Comparison of ENCODE assay signal across 8 mouse cellular contexts in the genomic region with DNA sequence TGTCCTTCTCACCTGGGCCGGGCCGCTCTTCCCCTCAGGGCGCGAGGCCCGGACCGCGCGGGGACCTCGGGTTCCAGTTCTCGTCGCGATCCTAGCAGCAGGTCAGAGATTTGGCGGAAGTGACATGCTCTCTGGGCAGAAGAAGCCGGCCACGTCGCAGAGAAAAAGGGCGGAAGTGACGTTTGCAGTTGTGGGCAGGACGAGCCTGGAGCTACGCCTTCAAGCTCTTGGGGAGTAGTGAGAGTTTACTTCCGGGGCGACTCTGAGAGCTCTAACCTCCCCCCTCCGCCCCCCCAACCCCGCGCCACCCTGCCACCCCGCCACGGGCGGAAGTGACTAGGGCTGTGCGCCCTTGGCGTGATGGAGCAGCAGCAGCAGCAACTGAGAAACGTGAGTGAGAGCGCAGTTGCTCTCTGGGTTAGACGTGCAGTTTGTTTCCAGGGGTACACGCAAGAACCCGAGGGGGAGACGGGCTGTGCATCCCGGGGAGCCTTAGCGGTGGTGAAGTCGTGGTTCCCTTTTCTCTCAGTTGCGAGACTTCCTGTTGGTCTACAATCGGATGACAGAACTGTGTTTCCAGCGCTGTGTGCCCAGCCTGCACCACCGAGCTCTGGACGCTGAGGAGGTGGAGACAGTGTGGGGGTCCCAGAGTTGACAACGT. TPM values are rescaled to one million over a fixed set of nuclear protein-coding genes. Genes with fewer than 3 reads are reported as not detected.
DNase-seq lines count a peak whose midpoint lies in the region; ATAC-seq and TF ChIP-seq lines count a peak whose summit lies in the region.

A gene (minus strand): TSS at position 184 of the 661 bp plus-strand sequence.
A gene (plus strand): TSS at position 320 of the 661 bp plus-strand sequence.

- no peaks in the 10 kb centered on the region for H3K79me2 ChIP-seq in heart, adult 2 months (replicated peaks; ENCODE audit: control insufficient read depth, insufficient read depth, low read length)

- peak; percentile 99 for DNase-seq in 3T3-L1 (ENCODE audit: low read depth, low spot score)
- peak; percentile 67 to 90 for DNase-seq in adrenal gland, postnatal 4 days (ENCODE audit: low spot score in 2 of 2)
- DNase-seq in embryonic facial prominence, embryonic 14.5 days (ENCODE audit: low spot score) = peak; percentile 99
- DNase-seq in heart, adult 2 months = peak; percentile 96
- peak; percentile 97 to 98 for DNase-seq in kidney, adult 8-10 months
- peak; percentile 88 to 96 for DNase-seq in spleen, postnatal 10 days (ENCODE audit: low spot score in 2 of 2)

- no peaks in the 10 kb centered on the region for H3K27me3 ChIP-seq in embryonic facial prominence, embryonic 14.5 days (replicated peaks; ENCODE audit: control insufficient read depth, insufficient read depth, low read length)
- H3K27me3 ChIP-seq in heart, adult 2 months (ENCODE audit: control insufficient read depth, insufficient read depth, low read length) = no peaks in the 10 kb centered on the region
- no peaks in the 10 kb centered on the region for H3K27me3 ChIP-seq in limb, embryonic 13.5 days
- no peaks in the 10 kb centered on the region for H3K27me3 ChIP-seq in midbrain, embryonic 16.5 days (ENCODE audit: control insufficient read depth, insufficient read depth, low read depth, low read length)

- peak within 1 kb of the TSS; percentile 96 for H3K4me2 ChIP-seq in embryonic facial prominence, embryonic 14.5 days (ENCODE audit: low read depth, low read length)
- H3K4me2 ChIP-seq in limb, embryonic 13.5 days (replicated peaks) = peak within 1 kb of the TSS; percentile 94
- H3K4me2 ChIP-seq in midbrain, embryonic 16.5 days (ENCODE audit: low read length) = peak within 1 kb of the TSS; percentile 97

- H3K9me3 ChIP-seq in embryonic facial prominence, embryonic 14.5 days (ENCODE audit: control insufficient read depth, low read length) = no peaks in the 10 kb centered on the region
- H3K9me3 ChIP-seq in limb, embryonic 13.5 days = no peaks in the 10 kb centered on the region
- no peaks in the 10 kb centered on the region for H3K9me3 ChIP-seq in midbrain, embryonic 16.5 days (replicated peaks; ENCODE audit: control insufficient read depth, low read length, poor library complexity, severe bottlenecking)

- H3K4me1 ChIP-seq in embryonic facial prominence, embryonic 14.5 days (ENCODE audit: control insufficient read depth, insufficient read depth, low read length) = peaks cover 4% of the 10 kb centered on the region; the same call in 1 of the 2 replicates
- peaks cover 10% of the 10 kb centered on the region for H3K4me1 ChIP-seq in heart, adult 2 months (ENCODE audit: control insufficient read depth, insufficient read depth, low read length)
- H3K4me1 ChIP-seq in limb, embryonic 13.5 days = peaks cover 25% of the 10 kb centered on the region
- peaks cover 21% of the 10 kb centered on the region for H3K4me1 ChIP-seq in midbrain, embryonic 16.5 days (ENCODE audit: control insufficient read depth, insufficient read depth, low read length)

- peak within 1 kb of the TSS; percentile 88 for H3K27ac ChIP-seq in embryonic facial prominence, embryonic 14.5 days (replicated peaks; ENCODE audit: low read depth, low read length)
- H3K27ac ChIP-seq in heart, adult 2 months = peak within 1 kb of the TSS; percentile 91
- H3K27ac ChIP-seq in limb, embryonic 13.5 days = peak within 1 kb of the TSS; percentile 82
- peak within 1 kb of the TSS; percentile 85 for H3K27ac ChIP-seq in midbrain, embryonic 16.5 days (ENCODE audit: low read length)

- peak within 1 kb of the TSS; percentile 92 for H3K4me3 ChIP-seq in embryonic facial prominence, embryonic 14.5 days (ENCODE audit: low read depth, low read length)
- H3K4me3 ChIP-seq in heart, adult 2 months = peak within 1 kb of the TSS; percentile 68
- peak within 1 kb of the TSS; percentile 79 for H3K4me3 ChIP-seq in limb, embryonic 13.5 days
- peak within 1 kb of the TSS; percentile 73 for H3K4me3 ChIP-seq in midbrain, embryonic 16.5 days (ENCODE audit: low read depth, low read length)

- ATAC-seq in embryonic facial prominence, embryonic 14.5 days (ENCODE audit: low read depth) = peak; percentile 97
- ATAC-seq in limb, embryonic 13.5 days (ENCODE audit: low FRiP score, low read depth) = peak; percentile 96
- ATAC-seq in midbrain, embryonic 16.5 days = peak; percentile 96

- TF ChIP-seq EP300 in heart, adult 2 months (IDR thresholded peaks at IDR 0.05; ENCODE audit: insufficient read depth, low read depth, low read length) = no peak

- TF ChIP-seq CTCF in heart, adult 2 months (IDR thresholded peaks at IDR 0.05) = no peak

- H3K9ac ChIP-seq in embryonic facial prominence, embryonic 14.5 days (ENCODE audit: low read depth, low read length) = peak within 1 kb of the TSS; percentile 93
- H3K9ac ChIP-seq in heart, adult 2 months (ENCODE audit: low read depth, low read length) = peak within 1 kb of the TSS; percentile 83
- peak within 1 kb of the TSS; percentile 93 for H3K9ac ChIP-seq in limb, embryonic 13.5 days
- peak within 1 kb of the TSS; percentile 87 for H3K9ac ChIP-seq in midbrain, embryonic 16.5 days (ENCODE audit: low read depth, low read length)

- peaks cover 48% of the 10 kb centered on the region for H3K36me3 ChIP-seq in embryonic facial prominence, embryonic 14.5 days (ENCODE audit: control insufficient read depth, insufficient read depth, low read length)
- H3K36me3 ChIP-seq in heart, adult 2 months (ENCODE audit: control insufficient read depth, insufficient read depth, low read length) = peaks cover 10% of the 10 kb centered on the region
- H3K36me3 ChIP-seq in limb, embryonic 13.5 days = peaks cover 53% of the 10 kb centered on the region
- peaks cover 6% of the 10 kb centered on the region; the same call in 1 of the 2 replicates for H3K36me3 ChIP-seq in midbrain, embryonic 16.5 days (ENCODE audit: control insufficient read depth, insufficient read depth, low read length)

- intact Hi-C loops in heart, adult 2 months (cut with DNase I) = loop anchor here (5.0 kb wide), 3 partner anchors 88 to 172 kb away; a partner anchor contains a TSS

- TF ChIP-seq POLR2A in heart, adult 2 months (IDR thresholded peaks at IDR 0.05; ENCODE audit: insufficient read depth, low read depth, low read length) = peak; percentile 91

- WGBS in embryonic facial prominence, embryonic 14.5 days = 1% methylated on average over 26 of the region's 45 CpGs
- WGBS in heart, adult 2 months = under 1% methylated on average over 45 of the region's 45 CpGs
- under 1% methylated on average over 45 of the region's 45 CpGs for WGBS in limb, embryonic 13.5 days
- under 1% methylated on average over 45 of the region's 45 CpGs for WGBS in midbrain, embryonic 16.5 days

RNA-seq across cellular contexts. Expression of the first gene that starts in this region (rescaled TPM):
- total RNA-seq in adrenal gland, postnatal 4 days (2021) = 10 to 100 TPM; 74.7 to 80.7 TPM
- polyA plus RNA-seq in embryonic facial prominence, embryonic 14.5 days (2014; fragmentation: Nextera tagmentation; extraction: Ambion mirVana) = 100 and 103 TPM in 2 replicates
- total RNA-seq in heart, adult 2 months (2021) = 10 to 100 TPM; 13.6 TPM
- 30.4 and 40.1 TPM in 2 replicates for polyA plus RNA-seq in heart, adult 2 months (2012; rRNA removed)
- 82.4 and 97.0 TPM in 2 replicates for polyA plus RNA-seq in limb, embryonic 13.5 days (2015; fragmentation: Nextera tagmentation; extraction: Ambion mirVana)
- polyA plus RNA-seq in midbrain, embryonic 16.5 days (2015; fragmentation: Nextera tagmentation; extraction: Ambion mirVana) = 83.8 and 92.4 TPM in 2 replicates

RNA-seq across cellular contexts. Expression of the second gene that starts in this region (rescaled TPM):
- 10 to 100 TPM in 1 of 2 experiments, 1 to 10 TPM in 1; 8.5 to 12.2 TPM for total RNA-seq in adrenal gland, postnatal 4 days (2021)
- polyA plus RNA-seq in embryonic facial prominence, embryonic 14.5 days (2014; fragmentation: Nextera tagmentation; extraction: Ambion mirVana) = 38.5 and 40.0 TPM in 2 replicates
- 1 to 10 TPM in 1 of 2 experiments, under 1 TPM in 1; 0.78 to 2.0 TPM for total RNA-seq in heart, adult 2 months (2021)
- 66.7 and 188 TPM in 2 replicates for polyA plus RNA-seq in heart, adult 2 months (2012; rRNA removed)
- polyA plus RNA-seq in limb, embryonic 13.5 days (2015; fragmentation: Nextera tagmentation; extraction: Ambion mirVana) = 23.7 and 28.5 TPM in 2 replicates
- polyA plus RNA-seq in midbrain, embryonic 16.5 days (2015; fragmentation: Nextera tagmentation; extraction: Ambion mirVana) = 13.6 and 14.6 TPM in 2 replicates

Comparison
In these comparisons a context has a peak if more than half of its experiments do, and no peak if none do; other contexts are left out.
1. Peak in every context shown above with its lines: DNase-seq, ATAC-seq, H3K4me3 ChIP-seq and H3K27ac ChIP-seq.
2. RNA of the first gene that starts in this region (total RNA-seq): 74.7 to 80.7 TPM in adrenal gland, postnatal 4 days; 13.6 TPM in heart, adult 2 months; every median in the first group is over 4 times any median in the second.